Mouse (Mus musculus) liver, embryonic 14.5 days (tissue): ENCODE results near the gene Arfip1. TPM values are rescaled to one million over a fixed set of nuclear protein-coding genes. Genes with fewer than 3 reads are reported as not detected.

Experiments used
- ATAC-seq: fragments of 200-750 bp; cut with Nextera tagmentation; 2 replicates; pipeline ENCODE4 v1.8.0; 2017; ENCODE audit warnings: moderate number of reproducible peaks, mild to moderate bottlenecking, moderate library complexity; ENCODE audit not compliant: insufficient read depth
- DNase-seq, 3 experiments: peaks; one replicate each; pipeline ENCODE4 v3.0.0-alpha.2; 2012 to 2013; ENCODE audit warnings: low read depth in 3 of 3, low spot score in 3 of 3
- H3K27ac ChIP-seq: fragments of 300-500 bp; sonication (generic); 2 replicates; pipeline ENCODE4 v1.5.1; 2014; ENCODE audit warnings: moderate library complexity, mild to moderate bottlenecking, control low read depth, inconsistent platforms
- H3K27me3 ChIP-seq: fragments of 300-500 bp; sonication (generic); 2 replicates; pipeline ENCODE4 v1.6.1; 2014; ENCODE audit warnings: mild to moderate bottlenecking, low read length, moderate library complexity; ENCODE audit not compliant: control insufficient read depth, insufficient read depth
- H3K36me3 ChIP-seq: fragments of 300-500 bp; sonication (generic); replicated peaks from 2 replicates; pipeline ENCODE4 v1.6.1; 2014; ENCODE audit warnings: low read depth; ENCODE audit not compliant: control insufficient read depth, insufficient read depth
- H3K4me1 ChIP-seq, 2 experiments: fragments of 200-500 bp in 1 of 2; fragments of 300-500 bp in 1 of 2; sonication (generic) in 1 of 2; replicated peaks; 2 replicates each; pipeline ENCODE4 v1.6.1; 2012 to 2014; ENCODE audit warnings: antibody characterized with exemption in 1 of 2, inconsistent platforms in 1 of 2, low read length in 1 of 2; ENCODE audit not compliant: control insufficient read depth in 2 of 2, insufficient read depth in 2 of 2
- H3K4me2 ChIP-seq: fragments of 300-500 bp; sonication (generic); 2 replicates; pipeline ENCODE4 v1.6.1; 2014; ENCODE audit warnings: low read depth, mild to moderate bottlenecking, control low read depth, moderate library complexity
- H3K4me3 ChIP-seq, 2 experiments: fragments of 200-500 bp in 1 of 2; fragments of 300-500 bp in 1 of 2; sonication (generic) in 1 of 2; 2 replicates each; pipeline ENCODE4 v1.5.1; 2012 to 2014; ENCODE audit warnings: low read depth in 2 of 2, low read length in 2 of 2, mild to moderate bottlenecking in 2 of 2, control low read depth in 1 of 2, inconsistent platforms in 1 of 2, moderate library complexity in 1 of 2; ENCODE audit not compliant: insufficient read depth in 1 of 2
- H3K9ac ChIP-seq: fragments of 300-500 bp; sonication (generic); replicated peaks from 2 replicates; pipeline ENCODE4 v1.6.1; 2014; ENCODE audit warnings: mild to moderate bottlenecking, control low read depth, moderate library complexity
- H3K9me3 ChIP-seq: fragments of 300-500 bp; sonication (generic); 2 replicates; pipeline ENCODE4 v1.6.1; 2016; ENCODE audit warnings: low read length, mixed read lengths; ENCODE audit not compliant: control insufficient read depth
- CTCF ChIP-seq: IDR thresholded peaks from 2 replicates; pipeline ENCODE4 v1.5.1; 2016; ENCODE audit warnings: antibody characterized with exemption, low read depth, control low read depth
- EP300 ChIP-seq: IDR thresholded peaks from 2 replicates; pipeline ENCODE4 v1.6.1; 2016; ENCODE audit warnings: antibody characterized with exemption, low read depth
- WGBS: fragments of 180-500 bp; shearing (Covaris S2); extraction: QIAGEN DNeasy Blood & Tissue Kit; methylation state at CpG from one replicate; pipeline ENCODE4 v1.1.7; 2014; ENCODE audit not compliant: insufficient replicate concordance; 5-methylcytosine and 5-hydroxymethylcytosine counted together
- polyA plus RNA-seq, 2 experiments: library from polyadenylated mRNA; depleted of rRNA in 1 of 2; stranded (reverse) in 1 of 2; unstranded in 1 of 2; fragments of >200 nt; fragmentation: Nextera tagmentation in 1 of 2; extraction: Ambion mirVana in 1 of 2; gene quantifications; 2 replicates each; pipeline versions ENCODE4 v1.2.1 to v1.2.3; 2012 to 2014

The Arfip1 gene
- polyA plus RNA-seq, 2 experiments: 5.3 to 12.0 TPM

DNA sequence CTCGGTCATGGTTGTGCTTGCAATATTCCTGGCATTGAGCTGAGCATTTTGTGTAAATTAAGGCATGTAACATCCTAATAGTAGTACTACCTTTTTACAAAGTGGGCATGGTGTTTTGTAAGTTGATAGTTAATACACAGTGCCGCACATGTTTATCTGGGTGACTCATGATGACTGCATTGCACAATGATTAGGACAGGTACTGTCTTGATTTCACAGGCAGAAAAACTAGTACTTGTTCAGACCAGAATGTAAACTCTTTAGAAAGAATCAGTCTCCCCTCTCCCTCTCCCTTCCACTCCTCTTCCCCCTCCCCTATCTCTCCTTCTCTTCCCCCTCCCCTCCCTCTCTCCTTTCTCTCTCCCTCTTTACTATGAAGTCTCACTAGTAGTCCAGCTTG is 20.3 kb upstream of the Arfip1 start:
- H3K4me2 ChIP-seq: no peak overlapping the region
- no peak overlapping the region for H3K4me3 ChIP-seq
- TF ChIP-seq EP300 (no peak), CTCF (no peak)
- 52% methylated on average over 2 of the region's 2 CpGs for WGBS
- no peaks in the 10 kb centered on the region for H3K36me3 ChIP-seq
- no peak overlapping the region for H3K9ac ChIP-seq
- H3K27me3 ChIP-seq: no peaks in the 10 kb centered on the region
- no peak for ATAC-seq
- no peaks in the 10 kb centered on the region for H3K9me3 ChIP-seq
- no peaks in the 10 kb centered on the region; a peak in 2 of 4 replicates for H3K4me1 ChIP-seq
- no peak for DNase-seq
- no peak overlapping the region for H3K27ac ChIP-seq

DNA sequence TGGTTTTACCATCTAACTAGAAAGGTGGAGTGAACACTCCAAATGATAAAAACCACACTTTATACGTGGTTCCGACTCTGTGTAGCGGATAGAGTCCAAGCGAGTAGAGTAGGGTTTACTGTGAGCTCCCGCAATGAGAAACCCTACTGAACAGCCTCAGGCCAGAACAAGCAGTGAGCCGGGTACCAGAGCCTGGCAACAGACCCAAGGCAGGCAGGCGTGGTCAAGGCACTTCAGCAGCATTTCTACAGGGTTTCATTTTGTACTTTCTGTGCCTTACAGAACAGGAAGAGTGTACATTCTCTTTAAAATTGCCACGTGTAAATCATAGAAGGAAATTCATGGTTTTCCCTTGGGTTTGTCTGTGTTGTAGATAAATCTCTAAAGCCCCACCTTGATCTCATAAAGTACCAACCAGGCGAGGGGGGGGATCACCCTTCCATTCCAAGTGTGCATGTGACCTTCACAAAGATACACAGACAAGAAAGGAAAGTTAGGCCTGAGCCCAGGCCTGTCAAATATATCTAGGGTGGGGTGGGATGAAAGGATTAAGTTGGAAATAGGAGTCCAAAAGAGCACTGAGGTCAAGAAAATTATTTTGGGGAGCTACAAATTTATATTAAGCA is 19.6 kb upstream of the Arfip1 start:
- ATAC-seq (no peak), DNase-seq (no peak)
- H3K4me3 ChIP-seq: no peak overlapping the region
- H3K9ac ChIP-seq: no peak overlapping the region
- no peak overlapping the region for H3K27ac ChIP-seq
- H3K4me2 ChIP-seq: no peak overlapping the region
- no peak for TF ChIP-seq CTCF
- TF ChIP-seq EP300: no peak
- no peaks in the 10 kb centered on the region for H3K27me3 ChIP-seq
- H3K36me3 ChIP-seq: no peaks in the 10 kb centered on the region
- no peaks in the 10 kb centered on the region for H3K9me3 ChIP-seq
- 60% methylated on average over 9 of the region's 9 CpGs for WGBS
- H3K4me1 ChIP-seq: no peaks in the 10 kb centered on the region; a peak in 2 of 4 replicates

- ATAC-seq (no peak), DNase-seq (no peak)
- WGBS: 51% methylated on average over 6 of the region's 6 CpGs
- H3K9me3 ChIP-seq: no peaks in the 10 kb centered on the region
- peaks cover 6% of the 10 kb centered on the region for H3K27me3 ChIP-seq
- H3K36me3 ChIP-seq: no peaks in the 10 kb centered on the region
- H3K4me3 ChIP-seq: no peak overlapping the region
- TF ChIP-seq CTCF (no peak), EP300 (no peak)
- H3K9ac ChIP-seq: no peak overlapping the region
- no peak overlapping the region for H3K27ac ChIP-seq
- peaks cover 0 to 2% of the 10 kb centered on the region in 2 experiments; a peak in 2 of 4 replicates for H3K4me1 ChIP-seq
- no peak overlapping the region for H3K4me2 ChIP-seq
Measured at GRCm38 (mm10) chr3:84598756-84599155, 16.3 kb upstream of the Arfip1 start.

DNA sequence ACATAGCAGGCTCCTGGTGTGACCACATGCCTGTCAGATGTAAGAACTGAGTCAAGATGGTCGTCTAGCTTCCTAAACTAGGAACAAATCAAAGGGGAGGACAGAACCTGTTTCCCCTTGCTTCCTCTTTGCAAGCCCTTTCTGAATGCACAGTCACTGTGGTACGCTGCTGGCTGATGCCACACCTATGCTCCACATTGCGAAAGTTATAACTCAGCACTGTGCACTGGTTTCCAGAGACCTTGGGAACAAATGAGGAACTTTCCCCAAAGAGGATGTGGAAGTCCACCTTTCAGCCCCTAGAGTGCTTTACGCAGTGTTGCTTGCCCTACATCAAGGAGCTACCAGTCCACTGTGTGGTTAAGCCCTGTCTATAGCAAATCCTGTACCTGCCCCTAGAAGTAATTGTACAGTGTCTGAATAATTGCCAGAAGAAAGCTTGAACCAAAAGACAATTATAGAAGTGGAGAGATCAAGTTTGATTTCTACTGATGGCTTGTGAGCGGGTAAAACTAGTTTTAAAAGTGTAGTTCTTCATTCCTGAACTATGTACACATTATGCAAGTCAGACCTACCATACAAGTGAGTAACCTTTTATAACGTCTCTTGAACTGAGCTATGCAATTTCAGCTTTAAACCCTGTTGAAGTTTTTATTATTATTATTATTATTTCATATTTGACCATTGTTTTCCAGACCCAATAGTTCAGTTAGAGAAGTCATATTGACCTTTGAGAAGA is 15.7 kb upstream of the Arfip1 start:
- Histone ChIP-seq H3K36me3 (no peaks in the 10 kb centered on the region), H3K27ac (no peak overlapping the region), H3K4me3 (no peak overlapping the region), H3K4me1 (peaks cover 0 to 2% of the 10 kb centered on the region in 2 experiments; a peak in 2 of 4 replicates), H3K9ac (no peak overlapping the region), H3K9me3 (no peaks in the 10 kb centered on the region), H3K4me2 (no peak overlapping the region), H3K27me3 (peaks cover 6% of the 10 kb centered on the region)
- DNase-seq (no peak), ATAC-seq (no peak)
- WGBS: 36% methylated on average over 6 of the region's 6 CpGs
- TF ChIP-seq EP300: no peak
- no peak for TF ChIP-seq CTCF

- Histone ChIP-seq H3K36me3 (no peaks in the 10 kb centered on the region), H3K4me1 (0 out of 4 replicates have a peak, but pooled peaks cover 0 to 2% of the 10 kb centered on the region in 2 experiments), H3K27me3 (peaks cover 6% of the 10 kb centered on the region), H3K4me3 (peak overlapping the region in 1 of 2 experiments; percentile 41; a peak in 2 of 4 replicates), H3K27ac (no peak overlapping the region), H3K4me2 (peak overlapping the region; percentile 61), H3K9ac (no peak overlapping the region), H3K9me3 (no peaks in the 10 kb centered on the region)
- no peak for DNase-seq
- TF ChIP-seq CTCF (no peak), EP300 (no peak)
- ATAC-seq: no peak
- 31% methylated on average over 5 of the region's 5 CpGs for WGBS
Measured at GRCm38 (mm10) chr3:84595677-84596234, 13.3 kb upstream of the Arfip1 start.
